Mouse (Mus musculus) G1E (cell line): Measurements from ENCODE around the gene Prl3d3.

ENCODE experiments used
- CTCF ChIP-seq: IDR thresholded peaks from 2 replicates; pipeline ENCODE4 v1.5.1; 2012; ENCODE audit warnings: low read depth, low read length, inconsistent platforms, mixed read lengths
- GATA1 ChIP-seq: IDR thresholded peaks from 2 replicates; pipeline ENCODE4 v1.6.1; 2012; ENCODE audit warnings: borderline replicate concordance, low read length, inconsistent platforms, mixed read lengths
- TAL1 ChIP-seq: conservative IDR thresholded peaks from 2 replicates; pipeline ENCODE4 v1.6.1; 2012; ENCODE audit warnings: low read depth, low read length, inconsistent platforms, mixed read lengths

DNA sequence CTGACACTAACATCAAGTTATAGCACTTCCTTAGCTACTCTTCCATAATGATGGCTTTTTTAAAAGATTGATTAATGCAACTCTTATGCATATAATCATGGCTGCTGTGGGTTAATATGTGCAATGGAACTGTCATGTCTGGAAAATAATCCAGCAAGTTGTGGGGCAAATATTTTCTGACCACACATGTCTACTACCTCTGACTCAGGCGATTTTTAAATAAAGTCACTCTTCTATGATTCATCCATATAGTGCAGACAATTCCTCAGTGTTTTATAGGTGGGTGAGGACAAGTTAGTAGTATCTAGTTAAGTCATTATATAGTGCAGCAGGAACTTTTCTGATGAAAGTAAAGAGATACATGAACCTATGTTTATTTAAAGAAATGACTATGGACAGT, 8.3 kb upstream of the Prl3d3 start:
- TF ChIP-seq CTCF (no peak), GATA1 (no peak), TAL1 (no peak)
